Mouse (Mus musculus): Measurements from ENCODE around the gene Fancc. TPM values are rescaled to one million over a fixed set of nuclear protein-coding genes. Genes with fewer than 3 reads are reported as not detected.
A peak's percentile ranks its signal among the peaks of the same experiment; 100 is the strongest.

The Fancc gene
- polyA plus RNA-seq, 1 experiment = 14.7 TPM

DNA sequence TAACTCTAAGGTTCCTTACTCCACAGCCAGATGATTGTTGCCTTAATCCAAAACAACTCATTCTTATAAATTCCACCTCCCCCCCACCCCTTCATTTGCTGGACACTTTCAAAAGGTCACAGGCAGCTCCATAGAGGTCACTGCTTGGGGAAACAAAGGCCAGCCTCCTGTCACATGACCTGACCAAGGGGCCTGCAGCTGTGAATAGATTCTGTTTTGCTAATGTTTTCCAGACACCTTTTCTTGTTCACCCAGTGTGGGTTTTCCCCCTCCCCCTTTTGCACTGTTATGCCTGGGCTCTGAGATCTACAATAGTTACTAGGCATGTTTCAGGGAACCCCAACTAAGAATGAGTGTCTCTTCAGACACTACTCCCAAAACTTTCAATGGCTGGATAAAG is 44.4 kb upstream of the Fancc start:
- peaks cover 64% of the 10 kb centered on the region for H3K36me3 ChIP-seq (ENCODE audit: control insufficient read depth, insufficient read depth, low read length)
- no peaks in the 10 kb centered on the region for H3K4me1 ChIP-seq (replicated peaks; ENCODE audit: control insufficient read depth, insufficient read depth, low read length)
- no peak for TF ChIP-seq POLR2A (IDR thresholded peaks at IDR 0.05; ENCODE audit: control insufficient read depth, extremely low read depth, insufficient read depth, low read length, poor library complexity)
- no peak for TF ChIP-seq CTCF (IDR thresholded peaks at IDR 0.05; ENCODE audit: borderline replicate concordance, control insufficient read depth, extremely low read depth, insufficient read depth, low read length, poor library complexity)
- no peak for DNase-seq
- no peaks in the 10 kb centered on the region for H3K27me3 ChIP-seq (ENCODE audit: control insufficient read depth, insufficient read depth, low read length)
- no peak overlapping the region for H3K4me3 ChIP-seq (ENCODE audit: control insufficient read depth, insufficient read depth, low read length)
- no peak overlapping the region for H3K27ac ChIP-seq (ENCODE audit: control insufficient read depth, insufficient read depth, low read length)

GRCm38 (mm10) chr13:63540584-63540983 is 43.5 kb upstream of the Fancc start:
- TF ChIP-seq CTCF (IDR thresholded peaks at IDR 0.05; ENCODE audit: borderline replicate concordance, control insufficient read depth, extremely low read depth, insufficient read depth, low read length, poor library complexity) (no peak), POLR2A (IDR thresholded peaks at IDR 0.05; ENCODE audit: control insufficient read depth, extremely low read depth, insufficient read depth, low read length, poor library complexity) (no peak)
- Histone ChIP-seq H3K4me3 (ENCODE audit: control insufficient read depth, insufficient read depth, low read length) (no peak overlapping the region), H3K27ac (ENCODE audit: control insufficient read depth, insufficient read depth, low read length) (no peak overlapping the region), H3K36me3 (ENCODE audit: control insufficient read depth, insufficient read depth, low read length) (peaks cover 71% of the 10 kb centered on the region), H3K4me1 (replicated peaks; ENCODE audit: control insufficient read depth, insufficient read depth, low read length) (no peaks in the 10 kb centered on the region), H3K27me3 (ENCODE audit: control insufficient read depth, insufficient read depth, low read length) (no peaks in the 10 kb centered on the region)
- 95% methylated on average over 12 of the region's 12 CpGs for WGBS
- DNase-seq = no peak

GRCm38 (mm10) chr13:63534981-63535380 is 37.9 kb upstream of the Fancc start:
- no peak overlapping the region for H3K4me3 ChIP-seq (ENCODE audit: control insufficient read depth, insufficient read depth, low read length)
- H3K4me1 ChIP-seq (replicated peaks; ENCODE audit: control insufficient read depth, insufficient read depth, low read length) = peaks cover 5% of the 10 kb centered on the region
- H3K36me3 ChIP-seq (ENCODE audit: control insufficient read depth, insufficient read depth, low read length) = peaks cover 57% of the 10 kb centered on the region
- H3K27me3 ChIP-seq (ENCODE audit: control insufficient read depth, insufficient read depth, low read length) = no peaks in the 10 kb centered on the region
- DNase-seq = no peak
- over 99% methylated on average over 4 of the region's 4 CpGs for WGBS
- TF ChIP-seq CTCF (IDR thresholded peaks at IDR 0.05; ENCODE audit: borderline replicate concordance, control insufficient read depth, extremely low read depth, insufficient read depth, low read length, poor library complexity) (no peak), POLR2A (IDR thresholded peaks at IDR 0.05; ENCODE audit: control insufficient read depth, extremely low read depth, insufficient read depth, low read length, poor library complexity) (no peak)
- H3K27ac ChIP-seq (ENCODE audit: control insufficient read depth, insufficient read depth, low read length) = no peak overlapping the region

GRCm38 (mm10) chr13:63530857-63531256 is 33.8 kb upstream of the Fancc start:
- no peak overlapping the region for H3K27ac ChIP-seq (ENCODE audit: control insufficient read depth, insufficient read depth, low read length)
- TF ChIP-seq POLR2A (IDR thresholded peaks at IDR 0.05; ENCODE audit: control insufficient read depth, extremely low read depth, insufficient read depth, low read length, poor library complexity) (no peak), CTCF (IDR thresholded peaks at IDR 0.05; ENCODE audit: borderline replicate concordance, control insufficient read depth, extremely low read depth, insufficient read depth, low read length, poor library complexity) (no peak)
- DNase-seq = no peak
- peaks cover 36% of the 10 kb centered on the region for H3K4me1 ChIP-seq (replicated peaks; ENCODE audit: control insufficient read depth, insufficient read depth, low read length)
- 98% methylated on average over 9 of the region's 9 CpGs for WGBS
- peaks cover 38% of the 10 kb centered on the region for H3K36me3 ChIP-seq (ENCODE audit: control insufficient read depth, insufficient read depth, low read length)
- H3K27me3 ChIP-seq (ENCODE audit: control insufficient read depth, insufficient read depth, low read length) = no peaks in the 10 kb centered on the region
- no peak overlapping the region for H3K4me3 ChIP-seq (ENCODE audit: control insufficient read depth, insufficient read depth, low read length)

DNA sequence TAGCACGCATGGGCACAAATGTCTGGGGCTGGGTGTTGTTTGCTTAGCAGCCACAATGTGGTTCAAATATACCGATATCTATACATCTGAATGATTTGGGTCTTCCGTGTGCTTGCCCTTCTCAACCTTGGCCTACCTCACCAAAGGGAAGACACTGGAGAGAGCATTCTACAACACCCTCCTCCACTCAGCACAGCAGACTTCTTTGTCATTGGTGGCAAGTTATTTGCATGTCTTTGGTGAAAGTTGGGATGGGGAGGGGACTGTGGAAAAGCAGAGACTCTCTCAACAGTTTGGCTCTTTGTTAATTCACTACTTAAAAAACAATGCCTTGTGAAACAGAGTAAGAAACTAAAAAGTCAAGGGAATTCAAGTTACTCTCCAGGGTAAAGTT is 33.3 kb upstream of the Fancc start:
- 14% methylated on average over 3 of the region's 3 CpGs for WGBS
- Histone ChIP-seq H3K27ac (ENCODE audit: control insufficient read depth, insufficient read depth, low read length) (peak overlapping the region; percentile 6; the same call in 1 of the 2 replicates), H3K27me3 (ENCODE audit: control insufficient read depth, insufficient read depth, low read length) (no peaks in the 10 kb centered on the region), H3K4me3 (ENCODE audit: control insufficient read depth, insufficient read depth, low read length) (no peak overlapping the region), H3K4me1 (replicated peaks; ENCODE audit: control insufficient read depth, insufficient read depth, low read length) (peaks cover 36% of the 10 kb centered on the region), H3K36me3 (ENCODE audit: control insufficient read depth, insufficient read depth, low read length) (peaks cover 38% of the 10 kb centered on the region)
- DNase-seq = no peak
- TF ChIP-seq CTCF (IDR thresholded peaks at IDR 0.05; ENCODE audit: borderline replicate concordance, control insufficient read depth, extremely low read depth, insufficient read depth, low read length, poor library complexity) (no peak), POLR2A (IDR thresholded peaks at IDR 0.05; ENCODE audit: control insufficient read depth, extremely low read depth, insufficient read depth, low read length, poor library complexity) (no peak)

GRCm38 (mm10) chr13:63529602-63530370 is 32.7 kb upstream of the Fancc start:
- Histone ChIP-seq H3K4me1 (replicated peaks; ENCODE audit: control insufficient read depth, insufficient read depth, low read length) (peaks cover 36% of the 10 kb centered on the region), H3K27ac (ENCODE audit: control insufficient read depth, insufficient read depth, low read length) (peak overlapping the region; percentile 6; the same call in 1 of the 2 replicates), H3K27me3 (ENCODE audit: control insufficient read depth, insufficient read depth, low read length) (no peaks in the 10 kb centered on the region), H3K36me3 (ENCODE audit: control insufficient read depth, insufficient read depth, low read length) (peaks cover 41% of the 10 kb centered on the region), H3K4me3 (ENCODE audit: control insufficient read depth, insufficient read depth, low read length) (no peak overlapping the region)
- TF ChIP-seq POLR2A (IDR thresholded peaks at IDR 0.05; ENCODE audit: control insufficient read depth, extremely low read depth, insufficient read depth, low read length, poor library complexity) = no peak
- no peak for TF ChIP-seq CTCF (IDR thresholded peaks at IDR 0.05; ENCODE audit: borderline replicate concordance, control insufficient read depth, extremely low read depth, insufficient read depth, low read length, poor library complexity)
- DNase-seq = no peak
- 59% methylated on average over 3 of the region's 3 CpGs for WGBS
